Mouse (Mus musculus) cerebellum, adult 18-20 months (tissue): Measurements from ENCODE around the gene Rraga.
"Not testable (repeated sequence)": the region's sequence is repeated elsewhere in the genome, so short reads cannot be mapped to it uniquely, and the experiment has no call there.

Experiments
- DNase-seq, 2 experiments: peaks; one replicate each; pipeline ENCODE4 v3.0.0; 2021

The Rraga gene

DNA sequence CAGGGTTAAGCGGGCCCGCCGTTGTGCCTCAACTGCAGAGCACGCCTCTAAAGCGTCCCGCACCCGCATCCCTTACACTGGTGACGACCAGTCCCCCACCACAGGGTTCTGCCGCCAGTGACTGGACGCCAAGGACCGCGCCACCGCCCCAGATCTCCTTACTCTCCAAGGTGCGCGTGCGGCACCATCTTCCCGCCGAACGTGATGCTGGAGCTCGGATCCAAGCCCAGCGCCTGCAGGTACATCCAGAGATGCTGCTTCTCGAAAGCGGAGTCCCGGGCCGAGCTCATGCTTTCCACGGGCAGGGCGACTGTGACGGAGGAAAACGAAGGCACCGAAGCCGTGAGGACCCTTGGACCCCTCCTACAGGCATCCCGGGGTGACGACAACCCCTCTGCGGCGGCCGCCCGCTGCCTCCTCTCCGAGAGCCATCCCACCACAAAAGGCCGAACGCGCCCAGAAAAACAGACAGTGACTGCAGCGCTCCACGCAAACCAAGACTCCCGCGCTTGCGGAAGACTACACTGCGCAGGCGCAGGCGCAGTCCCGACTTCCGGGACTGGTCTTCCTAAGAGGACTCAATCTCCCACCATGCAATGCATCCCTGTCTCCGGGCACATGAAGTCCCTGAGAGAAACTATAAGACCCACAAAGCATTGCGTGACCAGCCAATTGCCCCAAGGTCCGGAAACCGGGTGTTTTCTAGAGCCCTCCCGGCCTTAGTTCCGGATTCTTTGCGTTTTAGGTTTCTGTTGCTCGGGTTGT lies 36.2 kb downstream of the Rraga start, which contains the start of gene Haus6:
Haus6 (minus strand) TSS at position 532 of the 765 bp plus-strand sequence.
- peak; percentile 92 to 95 for DNase-seq

- no peak for DNase-seq
Observed at GRCm38 (mm10) chr4:86612289-86612620, 36.8 kb downstream of the Rraga start.

GRCm38 (mm10) chr4:86620506-86620905 lies 45.0 kb downstream of the Rraga start:
- DNase-seq, result no peak

DNA sequence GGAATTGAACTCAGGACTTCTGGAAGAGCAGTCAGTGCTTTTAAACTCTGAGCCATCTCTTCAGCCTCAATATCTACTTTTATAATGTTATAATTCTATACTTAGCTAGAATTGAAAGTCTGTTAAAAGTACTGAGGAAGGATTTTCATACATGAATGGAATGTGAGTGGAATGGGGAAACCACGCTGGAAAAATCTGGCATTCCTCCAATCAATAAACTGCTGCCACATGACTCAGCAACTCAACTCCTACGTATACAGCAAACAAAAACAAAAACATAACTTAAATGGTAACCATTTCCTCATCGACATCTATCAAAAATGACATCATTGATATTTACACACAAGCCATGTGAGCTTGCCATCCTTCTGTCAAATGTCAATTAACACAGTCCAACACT lies 46.6 kb downstream of the Rraga start:
- DNase-seq, result no peak

GRCm38 (mm10) chr4:86622532-86622931 lies 47.1 kb downstream of the Rraga start:
- not testable (repeated sequence) for DNase-seq

DNA sequence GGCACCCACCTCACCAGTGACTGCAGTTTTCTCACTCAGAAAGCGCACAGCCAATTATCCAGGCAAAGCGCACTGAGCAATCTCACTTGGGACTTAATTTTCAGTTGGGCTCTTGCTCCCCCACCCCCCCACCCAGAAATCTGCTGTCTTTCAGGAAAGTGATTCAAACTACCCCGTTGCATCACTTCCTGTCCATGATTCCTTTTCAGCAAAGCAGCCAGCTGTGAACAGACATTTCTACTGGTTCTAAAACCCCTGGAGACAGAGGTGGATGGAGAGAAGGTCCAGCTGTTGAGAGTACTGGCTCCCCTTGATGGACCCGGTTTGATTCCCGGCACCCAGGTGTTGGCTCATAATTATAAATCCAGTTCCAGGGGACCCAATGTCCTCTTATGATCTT lies 50.0 kb downstream of the Rraga start:
- DNase-seq, result no peak

GRCm38 (mm10) chr4:86626496-86626895 lies 51.0 kb downstream of the Rraga start:
- DNase-seq, result not testable (repeated sequence)
